In the genomic region with DNA sequence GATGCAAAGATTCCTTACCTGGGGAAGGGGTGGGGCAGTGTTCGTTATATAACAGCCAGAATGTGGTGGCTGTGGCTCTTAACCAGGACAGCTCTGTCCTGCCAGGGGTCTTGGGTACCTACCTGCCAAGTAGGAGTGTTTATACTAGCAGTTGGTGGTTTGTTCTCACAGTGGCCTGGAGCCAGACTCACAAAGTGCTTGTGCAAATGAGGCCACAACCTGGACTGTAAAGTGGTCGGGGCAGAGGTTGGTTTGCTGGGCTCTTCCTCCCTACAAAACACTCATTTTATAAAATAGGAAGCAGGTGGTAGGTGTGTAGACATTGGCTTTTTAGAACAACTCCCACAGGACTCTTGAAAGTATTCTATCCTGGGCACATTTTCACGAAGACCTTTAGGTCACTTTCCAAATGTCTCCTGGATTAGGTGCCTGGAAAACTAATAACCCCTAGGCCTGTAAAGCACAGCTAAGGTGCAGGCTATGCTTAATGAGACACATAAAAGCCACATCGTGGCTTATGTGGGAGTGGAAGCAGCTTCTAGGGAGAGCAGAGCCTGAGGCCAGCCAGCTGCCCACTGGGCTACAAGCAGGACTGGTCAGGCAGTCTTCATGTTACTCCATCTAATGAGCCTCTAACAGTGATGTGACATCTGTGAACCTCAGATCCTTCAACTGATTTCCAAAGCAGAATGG, we compare ENCODE assay signal across 28 mouse cellular contexts. TPM values are rescaled to one million over a fixed set of nuclear protein-coding genes. Genes with fewer than 3 reads are reported as not detected.
DNase-seq lines count a peak whose midpoint lies in the region; ATAC-seq and TF ChIP-seq lines count a peak whose summit lies in the region.
"Had no signal": no experiment of that assay in that cellular context is flagged by ENCODE, and none has a peak within 500 bp of the region (broad histone marks: within the 10 kb centered on the region; RNA-seq: fewer than 3 reads in every experiment).

No protein-coding gene starts in this region.

- no peaks in the 10 kb centered on the region for H3K9me3 ChIP-seq in kidney, postnatal 0 days (replicated peaks; ENCODE audit: low read length)
- H3K9me3 ChIP-seq in limb, embryonic 14.5 days (ENCODE audit: control insufficient read depth, low read length) = no peaks in the 10 kb centered on the region
- H3K9me3 ChIP-seq: embryonic facial prominence, embryonic 13.5 days; forebrain, embryonic 10.5 days; forebrain, embryonic 15.5 days; heart, embryonic 13.5 days; midbrain, embryonic 12.5 days; neural tube, embryonic 13.5 days; stomach, embryonic 15.5 days had no signal

- no peak for ATAC-seq in kidney, postnatal 0 days (replicated peaks; ENCODE audit: low FRiP score, low read depth)
- ATAC-seq in limb, embryonic 14.5 days (ENCODE audit: low FRiP score, low read depth) = peak; percentile 59
- ATAC-seq: forebrain, embryonic 15.5 days; inflammation-experienced regulatory T-cells, adult 6 months; Patski had no signal

- peak; percentile 21 for DNase-seq in kidney, adult 11 months
- DNase-seq in kidney, postnatal 25 days = no peak
- peak; percentile 79 for DNase-seq in forelimb bud, embryonic 11.5 days (ENCODE audit: low read depth, low spot score)
- DNase-seq in kidney, postnatal 0 days (ENCODE audit: low spot score) = peak; percentile 34
- peak; percentile 60 for DNase-seq in limb, embryonic 14.5 days (ENCODE audit: low spot score)
- DNase-seq in adrenal gland, postnatal 4 days (ENCODE audit: low spot score in 2 of 2) = no peak
- no peak for DNase-seq in Muller cell, postnatal 12 days (ENCODE audit: inconsistent ontology term)
- DNase-seq: adrenal gland, postnatal 14 days; cerebellum, adult 11-12 months; cerebellum, adult 9-11 months; gastrocnemius, adult 2 months; gastrocnemius, postnatal 36 days; heart, adult 2 months; heart, postnatal 10 days; thymus, postnatal 25 days had no signal

- no peaks in the 10 kb centered on the region for H3K4me1 ChIP-seq in kidney, postnatal 0 days (replicated peaks; ENCODE audit: insufficient read depth, low read length)
- H3K4me1 ChIP-seq in limb, embryonic 14.5 days (ENCODE audit: control insufficient read depth, insufficient read depth, low read length) = peaks cover 12% of the 10 kb centered on the region
- H3K4me1 ChIP-seq: embryonic facial prominence, embryonic 13.5 days; forebrain, embryonic 15.5 days; megakaryocyte, embryonic 14.5 days; midbrain, embryonic 12.5 days; neural tube, embryonic 13.5 days; stomach, embryonic 15.5 days had no signal

- H3K4me3 ChIP-seq in kidney, postnatal 0 days (replicated peaks; ENCODE audit: low read depth, low read length) = no peak overlapping the region
- no peak overlapping the region for H3K4me3 ChIP-seq in limb, embryonic 14.5 days (replicated peaks; ENCODE audit: low read length)
- H3K4me3 ChIP-seq: embryonic facial prominence, embryonic 13.5 days; forebrain, embryonic 10.5 days; forebrain, embryonic 15.5 days; gastrocnemius, adult 2 months; heart, adult 2 months; heart, embryonic 13.5 days; megakaryocyte, embryonic 14.5 days; midbrain, embryonic 12.5 days; neural tube, embryonic 13.5 days; stomach, embryonic 15.5 days had no signal

- no peak overlapping the region for H3K9ac ChIP-seq in kidney, postnatal 0 days (ENCODE audit: low read depth, low read length)
- no peak overlapping the region for H3K9ac ChIP-seq in limb, embryonic 14.5 days (ENCODE audit: low read depth, low read length, severe bottlenecking)
- H3K9ac ChIP-seq: embryonic facial prominence, embryonic 13.5 days; forebrain, embryonic 15.5 days; heart, embryonic 13.5 days; hindbrain, embryonic 14.5 days; midbrain, embryonic 12.5 days; neural tube, embryonic 13.5 days; stomach, embryonic 15.5 days had no signal

- TF ChIP-seq POLR2A in limb, embryonic 14.5 days (IDR thresholded peaks at IDR 0.05; ENCODE audit: borderline replicate concordance, extremely low read depth, insufficient read depth, insufficient read length) = no peak

- no peak overlapping the region for H3K27ac ChIP-seq in kidney, postnatal 0 days
- 0 out of 2 replicates have a peak overlapping the region, but pooled peaks have one; percentile 20 for H3K27ac ChIP-seq in limb, embryonic 14.5 days (replicated peaks; ENCODE audit: low read depth, low read length)
- H3K27ac ChIP-seq: embryonic facial prominence, embryonic 13.5 days; forebrain, embryonic 10.5 days; forebrain, embryonic 15.5 days; gastrocnemius, adult 2 months; heart, adult 2 months; heart, embryonic 13.5 days; hindbrain, embryonic 14.5 days; midbrain, embryonic 12.5 days; neural tube, embryonic 13.5 days; stomach, embryonic 15.5 days had no signal

- 38% methylated on average over 4 of the region's 4 CpGs for WGBS in kidney, postnatal 0 days
- 14% methylated on average over 4 of the region's 4 CpGs for WGBS in limb, embryonic 14.5 days

- H3K4me2 ChIP-seq in kidney, postnatal 0 days (ENCODE audit: low read length) = no peak overlapping the region
- no peak overlapping the region for H3K4me2 ChIP-seq in limb, embryonic 14.5 days (replicated peaks; ENCODE audit: low read depth, low read length, severe bottlenecking)
- H3K4me2 ChIP-seq: embryonic facial prominence, embryonic 13.5 days; forebrain, embryonic 15.5 days; heart, embryonic 13.5 days; hindbrain, embryonic 14.5 days; liver, embryonic 11.5 days; midbrain, embryonic 12.5 days; neural tube, embryonic 13.5 days; stomach, embryonic 15.5 days had no signal

- H3K36me3 ChIP-seq in kidney, postnatal 0 days (ENCODE audit: insufficient read depth, low read length) = no peaks in the 10 kb centered on the region
- no peaks in the 10 kb centered on the region for H3K36me3 ChIP-seq in limb, embryonic 14.5 days (ENCODE audit: control insufficient read depth, insufficient read depth, low read length)
- H3K36me3 ChIP-seq: embryonic facial prominence, embryonic 13.5 days; forebrain, embryonic 10.5 days; forebrain, embryonic 15.5 days; G1E; heart, embryonic 13.5 days; midbrain, embryonic 12.5 days; neural tube, embryonic 13.5 days; stomach, embryonic 15.5 days had no signal

- TF ChIP-seq CTCF in kidney, postnatal 0 days (IDR thresholded peaks at IDR 0.05; ENCODE audit: low read depth) = no peak

- H3K27me3 ChIP-seq in kidney, postnatal 0 days (ENCODE audit: insufficient read depth, low read length) = no peaks in the 10 kb centered on the region
- no peaks in the 10 kb centered on the region for H3K27me3 ChIP-seq in limb, embryonic 14.5 days (ENCODE audit: control insufficient read depth, insufficient read depth, low read length)
- H3K27me3 ChIP-seq: embryonic facial prominence, embryonic 13.5 days; forebrain, embryonic 15.5 days; heart, embryonic 13.5 days; megakaryocyte, embryonic 14.5 days; midbrain, embryonic 12.5 days; neural tube, embryonic 13.5 days; Patski; stomach, embryonic 15.5 days had no signal

RNA-seq across cellular contexts. Expression of a gene that starts 47.5 kb away (rescaled TPM):
- 0.47 and 0.65 TPM in 2 replicates for polyA plus RNA-seq in kidney, postnatal 0 days (2015; fragmentation: Nextera tagmentation; extraction: Ambion mirVana)
- 9.2 and 9.7 TPM in 2 replicates for polyA plus RNA-seq in limb, embryonic 14.5 days (2012; rRNA removed)
- 8.3 and 10.6 TPM in 2 replicates for polyA plus RNA-seq in limb, embryonic 14.5 days (2014; fragmentation: Nextera tagmentation; extraction: Ambion mirVana)
- 1 to 10 TPM; 3.3 to 3.5 TPM for total RNA-seq in adrenal gland, postnatal 4 days (2021)
- polyA plus RNA-seq: forebrain, embryonic 10.5 days; G1E had no signal

Comparison
In these comparisons a context has a peak if more than half of its experiments do, and no peak if none do; other contexts are left out.
1. DNase-seq: peak in kidney, adult 11 months (single experiment), forelimb bud, embryonic 11.5 days (single experiment), kidney, postnatal 0 days (single experiment) and limb, embryonic 14.5 days (single experiment); none in kidney, postnatal 25 days (0 of 2), adrenal gland, postnatal 4 days (0 of 2) and Muller cell, postnatal 12 days (single experiment).